Mouse (Mus musculus) CH12.LX (cell line): Measurements from ENCODE around the gene Stambpl1.

Source experiments
- BHLHE40 ChIP-seq: IDR thresholded peaks from 2 replicates; pipeline ENCODE4 v1.6.1; 2011; ENCODE audit warnings: mild to moderate bottlenecking, low read depth, low read length, improper control_type of control experiment
- CTCF ChIP-seq, 2 experiments: IDR thresholded peaks in 1 of 2; conservative IDR thresholded peaks in 1 of 2; 2 replicates each; pipeline ENCODE4 v1.5.1; 2011 to 2012; ENCODE audit warnings: low read depth in 2 of 2, low read length in 2 of 2, improper control_type of control experiment in 1 of 2, inconsistent platforms in 1 of 2, mild to moderate bottlenecking in 1 of 2, moderate library complexity in 1 of 2
- HCFC1 ChIP-seq: IDR thresholded peaks from 2 replicates; pipeline ENCODE4 v1.6.1; 2012; ENCODE audit warnings: low read depth, mild to moderate bottlenecking, inconsistent platforms, low read length, improper control_type of control experiment
- POLR2A ChIP-seq: IDR thresholded peaks from 2 replicates; pipeline ENCODE4 v1.6.1; 2011; ENCODE audit warnings: low read depth, mild to moderate bottlenecking, improper control_type of control experiment, low read length
- POLR2AphosphoS2 ChIP-seq: IDR thresholded peaks from 2 replicates; pipeline ENCODE4 v1.6.1; 2011; ENCODE audit warnings: low read depth, low read length, improper control_type of control experiment
- SMC3 ChIP-seq: IDR thresholded peaks from 2 replicates; pipeline ENCODE4 v1.6.1; 2011; ENCODE audit warnings: low read depth, low read length, improper control_type of control experiment

DNA sequence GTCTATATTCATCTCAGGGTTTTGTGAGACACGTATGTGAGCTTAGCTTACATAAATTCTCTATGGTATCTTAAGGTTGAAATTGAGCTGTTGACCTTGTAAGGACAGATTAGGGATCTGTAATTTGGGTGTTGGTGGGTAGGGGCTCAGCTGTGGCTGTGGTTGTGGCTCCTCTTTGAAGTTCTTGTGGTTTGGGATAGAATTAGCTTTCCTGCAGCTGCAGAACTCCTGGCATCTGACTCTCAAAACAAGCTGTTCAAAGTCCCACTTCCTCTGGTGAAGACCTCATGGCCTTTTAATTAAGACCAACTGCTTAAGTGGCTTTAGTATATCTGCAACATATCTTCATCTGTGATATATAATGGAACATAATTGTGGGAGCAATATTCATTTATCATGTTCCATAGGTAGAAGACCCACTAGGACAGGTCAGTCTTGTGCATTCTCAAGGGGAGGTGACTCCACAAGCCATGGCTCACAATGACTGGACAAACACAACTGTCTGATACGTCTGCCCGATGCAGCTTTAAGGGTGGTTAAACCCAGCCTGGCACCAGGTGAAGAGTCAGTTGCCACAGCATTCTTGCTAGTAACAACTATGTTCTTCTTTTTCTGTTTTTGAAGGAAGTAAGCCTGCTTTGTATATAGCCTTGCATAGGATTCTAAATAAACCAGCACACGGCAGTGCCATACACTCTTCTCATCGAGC lies 27.4 kb downstream of the Stambpl1 start:
- no peak for TF ChIP-seq POLR2A
- no peak for TF ChIP-seq HCFC1
- no peak for TF ChIP-seq SMC3
- TF ChIP-seq CTCF (conservative IDR thresholded peaks at IDR 0.05 in 1 of 2, IDR thresholded peaks at IDR 0.05 in 1 of 2; ENCODE audit: low read depth in 2 of 2, low read length in 2 of 2), result no peak
- TF ChIP-seq BHLHE40, result no peak
- TF ChIP-seq POLR2AphosphoS2, result no peak
